Mouse (Mus musculus) macrophage (primary cell): ENCODE measurements around the gene Gm21118. TPM values are rescaled to one million over a fixed set of nuclear protein-coding genes. Genes with fewer than 3 reads are reported as not detected.
"Not testable (repeated sequence)": the region's sequence is repeated elsewhere in the genome, so short reads cannot be mapped to it uniquely, and the experiment has no call there.

Experiments
- H3K27ac ChIP-seq: fragments of 350-480 bp; formaldehyde crosslinking; 2 replicates; pipeline ENCODE4 v1.9.0; 2021
- H3K36me3 ChIP-seq: fragments of 350-480 bp; formaldehyde crosslinking; 2 replicates; pipeline ENCODE4 v1.9.0; 2021; ENCODE audit errors: inconsistent target
- H3K4me3 ChIP-seq: fragments of 350-480 bp; formaldehyde crosslinking; 2 replicates; pipeline ENCODE4 v1.9.0; 2021; ENCODE audit errors: inconsistent target
- H3K79me2 ChIP-seq: fragments of 350-480 bp; formaldehyde crosslinking; 2 replicates; pipeline ENCODE4 v1.9.0; 2021; ENCODE audit errors: inconsistent target
- WGBS: methylation state at CpG from one replicate; pipeline ENCODE4 v1.1.7; 2026; ENCODE audit warnings: inconsistent platforms; ENCODE audit not compliant: missing documents; 5-methylcytosine and 5-hydroxymethylcytosine counted together
- polyA plus RNA-seq: library from polyadenylated mRNA; stranded (reverse); fragments of 250-400 nt; gene quantifications from 3 replicates; pipeline ENCODE4 v1.2.4, GENCODE M21; 2018; ENCODE audit warnings: inconsistent platforms
- total RNA-seq, 78 experiments: library from RNA; depleted of rRNA; stranded (reverse); fragments of 250-400 nt; gene quantifications; 1 replicate in 9 of 78; 2 replicates in 24 of 78; 3 replicates in 43 of 78; 4 replicates in 2 of 78; pipeline ENCODE4 v1.2.4; 2018; ENCODE audit warnings: inconsistent platforms in 56 of 78

Gene Gm21118
- total RNA-seq (2018; cell fraction: chromatin; rRNA removed) = not detected
- not detected for total RNA-seq (2018; cell fraction: cytosol; rRNA removed)
- not detected for total RNA-seq (2018; cell fraction: nucleus; rRNA removed)
- not detected in 3 replicates for polyA plus RNA-seq

GRCm38 (mm10) chrY:70273542-70273941 is at the start of gene Gm21118:
Gene Gm21118 (minus strand): TSS chrY:70273642.
- H3K79me2 ChIP-seq, H3K36me3 ChIP-seq, H3K27ac ChIP-seq, H3K4me3 ChIP-seq: not testable (repeated sequence)
- WGBS = no CpG with 5 or more reads among the region's 4 CpGs

GRCm38 (mm10) chrY:70303187-70303586 is 29.7 kb upstream of the Gm21118 start, which contains the start of the genes Gm29423 and Gm29644:
Gene Gm29423 (minus strand): TSS chrY:70303287.
Gene Gm29644 (minus strand): TSS chrY:70303343.
- not testable (repeated sequence) for H3K4me3 ChIP-seq, H3K79me2 ChIP-seq, H3K27ac ChIP-seq, H3K36me3 ChIP-seq
- WGBS = no CpG with 5 or more reads among the region's 2 CpGs

Other genes with a start within 250 kb of the Gm21118 start
- gene Gm29423, start 29.6 kb upstream of the Gm21118 start, polyA plus RNA-seq = not detected in 3 replicates
- gene Gm29644, start 29.7 kb upstream of the Gm21118 start, polyA plus RNA-seq = not detected in 3 replicates
- gene Gm20888, start 168.2 kb upstream of the Gm21118 start, polyA plus RNA-seq = not detected in 3 replicates